Mouse (Mus musculus) telencephalon, adult 2 months (tissue): ENCODE data around the gene Arhgef33.

Source experiments
- DNase-seq: peaks from one replicate; pipeline ENCODE4 v3.0.0-alpha.2; 2011; ENCODE audit warnings: low read depth, low spot score

Arhgef33 gene

DNA sequence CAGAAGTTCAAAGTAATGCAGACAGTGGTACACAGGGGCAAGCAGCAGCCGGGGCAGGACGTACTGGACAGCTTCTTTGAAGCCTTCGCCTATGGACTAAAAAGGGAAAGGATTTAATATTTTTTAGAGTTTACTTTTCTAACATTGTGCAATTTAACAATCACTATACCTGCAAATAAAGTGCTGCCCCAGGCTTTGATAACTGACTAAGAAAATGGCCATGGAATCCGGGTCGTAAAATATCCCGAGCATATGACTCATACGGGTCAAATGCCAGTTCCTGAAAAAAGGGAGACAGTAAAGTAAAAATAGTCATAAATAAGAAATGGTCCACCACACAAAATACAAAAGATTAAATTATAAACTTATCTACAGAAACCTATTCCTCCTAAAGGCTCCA is 138.2 kb downstream of the Arhgef33 start:
- no peak for DNase-seq

DNA sequence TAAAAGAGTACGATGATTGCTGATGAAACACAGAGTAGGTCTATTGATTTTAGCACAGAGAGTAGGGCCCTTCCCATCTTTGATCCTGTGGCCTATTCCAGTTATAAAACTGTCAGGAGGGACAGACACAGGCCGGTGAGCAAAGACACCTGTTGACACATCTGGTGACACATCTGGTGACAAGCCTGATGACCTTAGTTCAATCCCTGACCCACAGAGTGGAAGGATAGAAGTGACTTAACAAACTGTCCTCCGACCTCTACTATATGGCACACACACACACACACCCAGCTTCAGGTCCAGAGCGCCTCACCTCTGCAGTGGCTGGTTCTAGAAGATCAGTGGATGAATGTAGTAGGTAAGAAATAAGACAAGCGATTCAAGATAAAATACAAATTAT is 139.3 kb downstream of the Arhgef33 start:
- no peak for DNase-seq
